Mouse (Mus musculus) small intestine, adult 2 months (tissue): ENCODE results near the gene Prkcb. TPM values are rescaled to one million over a fixed set of nuclear protein-coding genes. Genes with fewer than 3 reads are reported as not detected.

ENCODE experiments used
- H3K27ac ChIP-seq: fragments of 200-500 bp; 2 replicates; pipeline ENCODE4 v1.5.1; 2012; ENCODE audit warnings: low read depth, low read length, control low read depth, inconsistent platforms; ENCODE audit not compliant: insufficient read depth
- H3K27me3 ChIP-seq: fragments of 200-500 bp; 2 replicates; pipeline ENCODE4 v1.6.1; 2012; ENCODE audit warnings: mild to moderate bottlenecking, moderate library complexity, low read length, inconsistent platforms; ENCODE audit not compliant: control insufficient read depth, insufficient read depth
- H3K36me3 ChIP-seq: fragments of 200-500 bp; 2 replicates; pipeline ENCODE4 v1.6.1; 2012; ENCODE audit warnings: mild to moderate bottlenecking, low read length, control low read depth, inconsistent platforms; ENCODE audit not compliant: control insufficient read depth, insufficient read depth
- H3K4me1 ChIP-seq: fragments of 200-500 bp; 2 replicates; pipeline ENCODE4 v1.6.1; 2012; ENCODE audit warnings: low read length, inconsistent platforms, mixed read lengths; ENCODE audit not compliant: control insufficient read depth, insufficient read depth, insufficient read length
- H3K4me3 ChIP-seq: fragments of 200-500 bp; 2 replicates; pipeline ENCODE4 v1.5.1; 2012; ENCODE audit warnings: low read depth, mild to moderate bottlenecking, control low read depth, inconsistent platforms, low read length, moderate library complexity
- CTCF ChIP-seq: fragments of 200-500 bp; IDR thresholded peaks from 2 replicates; pipeline ENCODE4 v1.5.1; 2012; ENCODE audit warnings: low read depth, mild to moderate bottlenecking, control low read depth, inconsistent platforms, low read length, moderate library complexity, mixed read lengths; ENCODE audit not compliant: insufficient replicate concordance, insufficient read length; ENCODE audit errors: extremely low read depth
- POLR2A ChIP-seq: fragments of 200-500 bp; IDR thresholded peaks from 2 replicates; pipeline ENCODE4 v1.6.1; 2012; ENCODE audit warnings: low read depth, mild to moderate bottlenecking, control low read depth, inconsistent platforms, low read length, moderate library complexity
- WGBS: fragments of 180-500 bp; shearing (Covaris S2); methylation state at CpG from one replicate; pipeline ENCODE4 v1.1.7; 2018; 5-methylcytosine and 5-hydroxymethylcytosine counted together
- polyA plus RNA-seq: library from polyadenylated mRNA; depleted of rRNA; stranded (reverse); fragments of >200 nt; gene quantifications from 2 replicates; pipeline ENCODE4 v1.2.3, GENCODE M21; 2012

Prkcb gene
- polyA plus RNA-seq, 1 experiment, result 6.1 TPM

GRCm38 (mm10) chr7:122414146-122414545 lies 125.6 kb downstream of the Prkcb start:
- TF ChIP-seq POLR2A (no peak), CTCF (no peak)

GRCm38 (mm10) chr7:122414608-122415007 lies 126.1 kb downstream of the Prkcb start:
- Histone ChIP-seq H3K4me1 (no peaks in the 10 kb centered on the region), H3K27ac (no peak overlapping the region), H3K4me3 (no peak overlapping the region), H3K27me3 (no peaks in the 10 kb centered on the region), H3K36me3 (no peaks in the 10 kb centered on the region)
- TF ChIP-seq POLR2A, result no peak
- TF ChIP-seq CTCF, result no peak
- 58% methylated on average over 6 of the region's 6 CpGs for WGBS

More at GRCm38 (mm10) chr7:122414146-122414545, 125.6 kb downstream of the Prkcb start:
- no peaks in the 10 kb centered on the region for H3K4me1 ChIP-seq
- 78% methylated on average over 10 of the region's 10 CpGs for WGBS
- no peaks in the 10 kb centered on the region for H3K36me3 ChIP-seq
- H3K27me3 ChIP-seq, result no peaks in the 10 kb centered on the region
- H3K27ac ChIP-seq, result no peak overlapping the region
- H3K4me3 ChIP-seq, result no peak overlapping the region

GRCm38 (mm10) chr7:122415387-122415786 lies 126.8 kb downstream of the Prkcb start:
- no peak overlapping the region for H3K4me3 ChIP-seq
- H3K27ac ChIP-seq, result no peak overlapping the region
- H3K27me3 ChIP-seq, result no peaks in the 10 kb centered on the region
- H3K4me1 ChIP-seq, result no peaks in the 10 kb centered on the region
- TF ChIP-seq CTCF (no peak), POLR2A (no peak)
- WGBS, result 52% methylated on average over 9 of the region's 9 CpGs
- no peaks in the 10 kb centered on the region for H3K36me3 ChIP-seq

DNA sequence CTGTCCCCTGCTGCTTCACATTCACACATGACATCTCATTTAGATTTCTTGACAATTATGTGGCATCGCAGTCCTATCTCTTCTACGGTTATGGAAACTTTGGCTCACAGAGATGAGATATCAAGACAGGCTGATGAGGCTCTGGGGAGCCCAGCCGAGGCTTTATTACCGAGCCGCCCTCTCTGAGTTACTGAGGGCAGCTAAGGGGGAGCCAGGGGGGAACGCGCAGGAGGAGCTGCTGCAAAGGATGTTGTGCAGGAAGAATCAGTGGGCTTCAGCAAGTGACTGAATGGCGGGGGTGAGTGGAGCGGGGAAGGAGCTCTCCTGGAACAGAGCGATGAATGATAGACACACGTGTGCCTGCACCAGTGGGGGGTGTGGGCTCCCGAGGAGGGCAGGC lies 127.4 kb downstream of the Prkcb start:
- TF ChIP-seq CTCF, result no peak
- TF ChIP-seq POLR2A, result no peak
- Histone ChIP-seq H3K27me3 (no peaks in the 10 kb centered on the region), H3K4me1 (no peaks in the 10 kb centered on the region), H3K36me3 (no peaks in the 10 kb centered on the region), H3K27ac (no peak overlapping the region), H3K4me3 (no peak overlapping the region)
- 67% methylated on average over 12 of the region's 12 CpGs for WGBS

DNA sequence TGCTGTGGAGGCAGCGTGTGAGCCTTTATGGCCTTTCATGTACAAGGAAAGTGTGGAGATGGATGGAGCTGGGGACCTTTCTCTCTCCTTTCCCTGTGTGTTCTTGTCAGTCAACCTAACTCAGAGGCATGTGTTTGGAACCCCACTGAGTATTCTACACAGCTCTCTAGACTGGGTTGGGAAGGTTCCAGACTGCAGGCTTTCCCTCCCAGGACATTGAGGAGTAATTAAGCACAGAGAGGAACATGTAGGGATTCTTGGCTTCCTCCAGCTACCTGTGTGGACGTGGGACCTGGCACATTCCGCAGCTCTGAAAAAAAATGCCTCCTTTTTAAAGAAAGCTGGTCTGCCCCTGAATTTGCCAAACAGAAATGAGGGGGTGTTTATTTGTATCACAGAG lies 130.0 kb downstream of the Prkcb start:
- H3K4me1 ChIP-seq, result no peaks in the 10 kb centered on the region
- no peaks in the 10 kb centered on the region for H3K27me3 ChIP-seq
- TF ChIP-seq CTCF (no peak), POLR2A (no peak)
- H3K27ac ChIP-seq, result no peak overlapping the region
- no peaks in the 10 kb centered on the region for H3K36me3 ChIP-seq
- 72% methylated on average over 3 of the region's 3 CpGs for WGBS
- no peak overlapping the region for H3K4me3 ChIP-seq

GRCm38 (mm10) chr7:122423816-122424215 lies 135.3 kb downstream of the Prkcb start:
- WGBS, result 68% methylated on average over 4 of the region's 4 CpGs
- Histone ChIP-seq H3K36me3 (no peaks in the 10 kb centered on the region), H3K4me1 (no peaks in the 10 kb centered on the region), H3K4me3 (no peak overlapping the region), H3K27ac (no peak overlapping the region), H3K27me3 (no peaks in the 10 kb centered on the region)
- TF ChIP-seq POLR2A (no peak), CTCF (no peak)

DNA sequence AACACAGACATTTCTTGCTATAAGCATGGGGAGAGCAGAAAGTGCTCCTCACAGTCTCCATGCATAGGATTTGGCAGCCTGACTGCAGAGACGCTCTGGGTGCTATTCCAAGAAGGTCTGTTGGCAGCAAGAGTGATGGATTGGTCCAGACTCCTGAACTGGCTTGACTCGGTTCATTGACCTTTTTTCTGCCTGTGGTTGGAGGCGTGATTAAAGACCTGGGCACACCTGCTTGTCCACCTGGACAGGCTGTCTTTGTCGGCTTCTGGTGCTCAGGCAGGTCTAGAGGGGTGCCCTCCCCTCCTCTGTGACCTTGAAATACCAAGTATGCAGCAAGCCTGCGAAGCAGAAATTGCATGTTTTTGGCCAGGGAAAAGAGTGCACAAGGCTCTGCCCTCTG lies 140.6 kb downstream of the Prkcb start:
- H3K4me1 ChIP-seq, result no peaks in the 10 kb centered on the region
- WGBS, result 36% methylated on average over 5 of the region's 5 CpGs
- no peak for TF ChIP-seq CTCF
- no peak for TF ChIP-seq POLR2A
- no peak overlapping the region for H3K4me3 ChIP-seq
- H3K27ac ChIP-seq, result no peak overlapping the region
- no peaks in the 10 kb centered on the region for H3K36me3 ChIP-seq
- no peaks in the 10 kb centered on the region for H3K27me3 ChIP-seq

DNA sequence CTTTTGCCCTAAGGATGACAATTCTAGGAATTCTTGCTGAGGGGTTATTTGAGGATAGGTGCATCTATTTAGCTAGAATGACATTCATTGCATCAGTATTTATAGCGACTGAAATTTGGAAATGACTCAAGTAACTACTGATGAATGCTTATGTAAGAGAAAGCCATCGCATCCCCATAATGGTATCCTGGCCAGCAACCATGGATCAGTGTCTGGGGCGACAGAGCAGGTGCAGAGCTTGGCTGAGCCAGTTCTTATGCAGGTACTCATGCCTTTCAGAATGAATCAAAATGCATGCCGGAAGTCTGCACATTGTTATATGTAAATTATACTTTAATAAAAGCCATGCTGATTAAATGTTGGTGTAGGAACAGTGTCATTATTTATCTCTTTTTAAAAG lies 143.8 kb downstream of the Prkcb start:
- H3K36me3 ChIP-seq, result no peaks in the 10 kb centered on the region
- H3K4me3 ChIP-seq, result no peak overlapping the region
- H3K4me1 ChIP-seq, result no peaks in the 10 kb centered on the region
- 85% methylated on average over 4 of the region's 4 CpGs for WGBS
- H3K27me3 ChIP-seq, result no peaks in the 10 kb centered on the region
- no peak overlapping the region for H3K27ac ChIP-seq
- no peak for TF ChIP-seq POLR2A
- TF ChIP-seq CTCF, result no peak
